Mouse (Mus musculus): Measurements from ENCODE around the gene Pgrmc2. TPM values are rescaled to one million over a fixed set of nuclear protein-coding genes. Genes with fewer than 3 reads are reported as not detected.
A peak's percentile ranks its signal among the peaks of the same experiment; 100 is the strongest.

Pgrmc2 gene
- polyA plus RNA-seq, 1 experiment = 14.2 TPM

GRCm38 (mm10) chr3:41047838-41048237 is 35.0 kb downstream of the Pgrmc2 start:
- H3K9me3 ChIP-seq = no peaks in the 10 kb centered on the region
- TF ChIP-seq GATA1 (IDR thresholded peaks at IDR 0.05; ENCODE audit: borderline replicate concordance, low read length) = no peak
- no peak for TF ChIP-seq FLI1 (IDR thresholded peaks at IDR 0.05; ENCODE audit: low read length)
- H3K36me3 ChIP-seq (replicated peaks; ENCODE audit: low read length) = no peaks in the 10 kb centered on the region
- no peak overlapping the region for H3K4me3 ChIP-seq (replicated peaks)
- peaks cover 14% of the 10 kb centered on the region for H3K4me1 ChIP-seq
- peaks cover 2% of the 10 kb centered on the region for H3K27me3 ChIP-seq (replicated peaks)

- TF ChIP-seq GATA1 (IDR thresholded peaks at IDR 0.05; ENCODE audit: borderline replicate concordance, low read length) (no peak), FLI1 (IDR thresholded peaks at IDR 0.05; ENCODE audit: low read length) (no peak)
- no peaks in the 10 kb centered on the region for H3K27me3 ChIP-seq (replicated peaks)
- H3K4me3 ChIP-seq (replicated peaks) = peak overlapping the region; percentile 65
- no peaks in the 10 kb centered on the region for H3K9me3 ChIP-seq
- H3K36me3 ChIP-seq (replicated peaks; ENCODE audit: low read length) = peaks cover 2% of the 10 kb centered on the region
- H3K4me1 ChIP-seq = peaks cover 16% of the 10 kb centered on the region
Measured at GRCm38 (mm10) chr3:41043756-41044354, 39.0 kb downstream of the Pgrmc2 start.

- Histone ChIP-seq H3K4me3 (replicated peaks) (no peak overlapping the region), H3K4me1 (peaks cover 18% of the 10 kb centered on the region), H3K36me3 (replicated peaks; ENCODE audit: low read length) (peaks cover 2% of the 10 kb centered on the region), H3K9me3 (no peaks in the 10 kb centered on the region), H3K27me3 (replicated peaks) (no peaks in the 10 kb centered on the region)
- TF ChIP-seq GATA1 (IDR thresholded peaks at IDR 0.05; ENCODE audit: borderline replicate concordance, low read length) = no peak
- TF ChIP-seq FLI1 (IDR thresholded peaks at IDR 0.05; ENCODE audit: low read length) = no peak
Measured at GRCm38 (mm10) chr3:41042195-41042938, 40.5 kb downstream of the Pgrmc2 start.

- Histone ChIP-seq H3K9me3 (no peaks in the 10 kb centered on the region), H3K4me3 (replicated peaks) (no peak overlapping the region), H3K36me3 (replicated peaks; ENCODE audit: low read length) (peaks cover 2% of the 10 kb centered on the region), H3K4me1 (peaks cover 18% of the 10 kb centered on the region), H3K27me3 (replicated peaks) (no peaks in the 10 kb centered on the region)
- TF ChIP-seq FLI1 (IDR thresholded peaks at IDR 0.05; ENCODE audit: low read length) = no peak
Measured at GRCm38 (mm10) chr3:41041241-41041640, 41.6 kb downstream of the Pgrmc2 start.

- TF ChIP-seq FLI1 (IDR thresholded peaks at IDR 0.05; ENCODE audit: low read length) (no peak), GATA1 (IDR thresholded peaks at IDR 0.05; ENCODE audit: borderline replicate concordance, low read length) (no peak)
- H3K27me3 ChIP-seq (replicated peaks) = no peaks in the 10 kb centered on the region
- H3K4me3 ChIP-seq (replicated peaks) = no peak overlapping the region
- peaks cover 7% of the 10 kb centered on the region; the same call in 1 of the 2 replicates for H3K4me1 ChIP-seq
- H3K9me3 ChIP-seq = no peaks in the 10 kb centered on the region
- peaks cover 2% of the 10 kb centered on the region for H3K36me3 ChIP-seq (replicated peaks; ENCODE audit: low read length)
Measured at GRCm38 (mm10) chr3:41038297-41038916, 44.4 kb downstream of the Pgrmc2 start.

GRCm38 (mm10) chr3:41031286-41032210 is 51.3 kb downstream of the Pgrmc2 start:
- Histone ChIP-seq H3K36me3 (replicated peaks; ENCODE audit: low read length) (no peaks in the 10 kb centered on the region), H3K4me1 (peaks cover 3% of the 10 kb centered on the region; the same call in 1 of the 2 replicates), H3K9me3 (no peaks in the 10 kb centered on the region), H3K4me3 (replicated peaks) (no peak overlapping the region), H3K27me3 (replicated peaks) (no peaks in the 10 kb centered on the region)
- TF ChIP-seq FLI1 (IDR thresholded peaks at IDR 0.05; ENCODE audit: low read length) = no peak
- no peak for TF ChIP-seq GATA1 (IDR thresholded peaks at IDR 0.05; ENCODE audit: borderline replicate concordance, low read length)

- no peak for TF ChIP-seq FLI1 (IDR thresholded peaks at IDR 0.05; ENCODE audit: low read length)
- no peak for TF ChIP-seq GATA1 (IDR thresholded peaks at IDR 0.05; ENCODE audit: borderline replicate concordance, low read length)
- peaks cover 3% of the 10 kb centered on the region; the same call in 1 of the 2 replicates for H3K4me1 ChIP-seq
- H3K9me3 ChIP-seq = no peaks in the 10 kb centered on the region
- no peaks in the 10 kb centered on the region for H3K27me3 ChIP-seq (replicated peaks)
- H3K36me3 ChIP-seq (replicated peaks; ENCODE audit: low read length) = no peaks in the 10 kb centered on the region
- no peak overlapping the region for H3K4me3 ChIP-seq (replicated peaks)
Measured at GRCm38 (mm10) chr3:41030705-41031104, 52.1 kb downstream of the Pgrmc2 start.

GRCm38 (mm10) chr3:41021980-41022379 is 60.9 kb downstream of the Pgrmc2 start:
- Histone ChIP-seq H3K36me3 (replicated peaks; ENCODE audit: low read length) (peaks cover 5% of the 10 kb centered on the region), H3K4me3 (replicated peaks) (no peak overlapping the region), H3K4me1 (peaks cover 13% of the 10 kb centered on the region), H3K27me3 (replicated peaks) (no peaks in the 10 kb centered on the region), H3K9me3 (no peaks in the 10 kb centered on the region)
- no peak for TF ChIP-seq FLI1 (IDR thresholded peaks at IDR 0.05; ENCODE audit: low read length)
- TF ChIP-seq GATA1 (IDR thresholded peaks at IDR 0.05; ENCODE audit: borderline replicate concordance, low read length) = no peak

GRCm38 (mm10) chr3:41020687-41021086 is 62.2 kb downstream of the Pgrmc2 start:
- TF ChIP-seq FLI1 (IDR thresholded peaks at IDR 0.05; ENCODE audit: low read length) (no peak), GATA1 (IDR thresholded peaks at IDR 0.05; ENCODE audit: borderline replicate concordance, low read length) (no peak)
- peaks cover 5% of the 10 kb centered on the region for H3K36me3 ChIP-seq (replicated peaks; ENCODE audit: low read length)
- no peaks in the 10 kb centered on the region for H3K9me3 ChIP-seq
- H3K27me3 ChIP-seq (replicated peaks) = no peaks in the 10 kb centered on the region
- H3K4me1 ChIP-seq = peaks cover 22% of the 10 kb centered on the region
- H3K4me3 ChIP-seq (replicated peaks) = no peak overlapping the region
